Comparison of ENCODE assay signal across 12 mouse cellular contexts in genomic region chr4:5327171-5327661, GRCm38 (mm10).
DNase-seq lines count a peak whose midpoint lies in the region; ATAC-seq and TF ChIP-seq lines count a peak whose summit lies in the region.
"Had no signal": no experiment of that assay in that cellular context is flagged by ENCODE, and none has a peak within 500 bp of the region (broad histone marks: within the 10 kb centered on the region; RNA-seq: fewer than 3 reads in every experiment).

No protein-coding gene starts in this region.

- no peaks in the 10 kb centered on the region for H3K36me3 ChIP-seq in heart, embryonic 16.5 days (ENCODE audit: control insufficient read depth, insufficient read depth)
- H3K36me3 ChIP-seq in lung, embryonic 16.5 days (ENCODE audit: control insufficient read depth, insufficient read depth, low read length) = no peaks in the 10 kb centered on the region
- H3K36me3 ChIP-seq: limb, embryonic 13.5 days had no signal

- ATAC-seq in heart, embryonic 16.5 days (replicated peaks; ENCODE audit: extremely low read depth, insufficient read depth, low FRiP score) = peak; percentile 14; the same call in 1 of the 2 replicates
- ATAC-seq in lung, embryonic 16.5 days (ENCODE audit: low read depth) = peak; percentile 76; the same call in 1 of the 2 replicates

- no peak overlapping the region for H3K4me2 ChIP-seq in heart, embryonic 16.5 days (ENCODE audit: low read depth, low read length)
- H3K4me2 ChIP-seq in lung, embryonic 16.5 days (ENCODE audit: low read depth, low read length) = no peak overlapping the region
- H3K4me2 ChIP-seq: limb, embryonic 13.5 days had no signal

- no peaks in the 10 kb centered on the region for H3K9me3 ChIP-seq in heart, embryonic 16.5 days (replicated peaks; ENCODE audit: control insufficient read depth, low read length)
- no peaks in the 10 kb centered on the region for H3K9me3 ChIP-seq in lung, embryonic 16.5 days (ENCODE audit: control insufficient read depth, low read length)
- H3K9me3 ChIP-seq: limb, embryonic 13.5 days had no signal

- no peak for TF ChIP-seq CTCF in layer of hippocampus, adult 2 months (conservative IDR thresholded peaks at IDR 0.05)

- no peak for DNase-seq in heart, postnatal 10 days
- no peak for DNase-seq in lung, postnatal 36 days
- DNase-seq in layer of hippocampus, adult 2 months (ENCODE audit: low spot score in 2 of 2) = peak; percentile 11 to 54
- DNase-seq in mesoderm, embryonic 11.5 days (ENCODE audit: low read depth, low spot score) = peak; percentile 1
- no peak for DNase-seq in cerebellum, adult 11-12 months
- DNase-seq: cerebellum, postnatal 36 days; gastrocnemius, postnatal 10 days; thymus, postnatal 4 days had no signal

- intact Hi-C loops in heart, postnatal 10 days (cut with DNase I) = no loop called here

- 6% methylated on average over 2 of the region's 2 CpGs for WGBS in heart, embryonic 16.5 days
- 30% methylated on average over 2 of the region's 2 CpGs for WGBS in lung, embryonic 16.5 days

- H3K4me3 ChIP-seq in heart, embryonic 16.5 days (ENCODE audit: low read length) = no peak overlapping the region
- no peak overlapping the region for H3K4me3 ChIP-seq in lung, embryonic 16.5 days (ENCODE audit: low read length)
- no peak overlapping the region for H3K4me3 ChIP-seq in layer of hippocampus, adult 2 months
- H3K4me3 ChIP-seq: limb, embryonic 13.5 days; myocyte had no signal

- no peak overlapping the region for H3K9ac ChIP-seq in heart, embryonic 16.5 days (ENCODE audit: low read length)
- no peak overlapping the region for H3K9ac ChIP-seq in lung, embryonic 16.5 days (ENCODE audit: low read length)
- H3K9ac ChIP-seq: limb, embryonic 13.5 days had no signal

- no peaks in the 10 kb centered on the region; the same call in 1 of the 2 replicates for H3K27me3 ChIP-seq in heart, embryonic 16.5 days (ENCODE audit: control insufficient read depth, insufficient read depth, low read length)
- no peaks in the 10 kb centered on the region for H3K27me3 ChIP-seq in lung, embryonic 16.5 days (ENCODE audit: control insufficient read depth, insufficient read depth, low read depth, low read length)
- H3K27me3 ChIP-seq: limb, embryonic 13.5 days had no signal

- no peak overlapping the region for H3K27ac ChIP-seq in heart, embryonic 16.5 days (ENCODE audit: low read length)
- H3K27ac ChIP-seq in lung, embryonic 16.5 days (ENCODE audit: low read length) = no peak overlapping the region
- H3K27ac ChIP-seq in layer of hippocampus, adult 2 months = no peak overlapping the region
- H3K27ac ChIP-seq: limb, embryonic 13.5 days had no signal

- H3K4me1 ChIP-seq in heart, embryonic 16.5 days (ENCODE audit: control insufficient read depth, insufficient read depth, low read length) = peaks cover 4% of the 10 kb centered on the region
- peaks cover 3% of the 10 kb centered on the region; the same call in 1 of the 2 replicates for H3K4me1 ChIP-seq in lung, embryonic 16.5 days (replicated peaks; ENCODE audit: control insufficient read depth, insufficient read depth, low read length)
- H3K4me1 ChIP-seq: limb, embryonic 13.5 days had no signal

Comparison
In these comparisons a context has a peak if more than half of its experiments do, and no peak if none do; other contexts are left out.
1. DNase-seq: peak in layer of hippocampus, adult 2 months (2 of 2) and mesoderm, embryonic 11.5 days (single experiment); none in heart, postnatal 10 days (0 of 2), lung, postnatal 36 days (single experiment) and cerebellum, adult 11-12 months (single experiment).